Mouse (Mus musculus) hindbrain, embryonic 15.5 days (tissue): ENCODE measurements around the gene Camk1. TPM values are rescaled to one million over a fixed set of nuclear protein-coding genes. Genes with fewer than 3 reads are reported as not detected.

ENCODE experiments used
- ATAC-seq: fragments of 200-750 bp; cut with Nextera tagmentation; 2 replicates; pipeline ENCODE4 v1.8.0; 2017; ENCODE audit warnings: low read depth, moderate number of reproducible peaks, moderate TSS enrichment; ENCODE audit not compliant: low FRiP score
- H3K27ac ChIP-seq: fragments of 300-500 bp; sonication (generic); replicated peaks from 2 replicates; pipeline ENCODE4 v1.5.1; 2015; ENCODE audit warnings: mild to moderate bottlenecking, inconsistent platforms
- H3K27me3 ChIP-seq: fragments of 300-500 bp; sonication (generic); 2 replicates; pipeline ENCODE4 v1.6.1; 2015; ENCODE audit warnings: control low read depth, inconsistent platforms
- H3K36me3 ChIP-seq: fragments of 300-500 bp; sonication (generic); 2 replicates; pipeline ENCODE4 v1.6.1; 2015; ENCODE audit warnings: control low read depth, inconsistent platforms
- H3K4me1 ChIP-seq: fragments of 300-500 bp; sonication (generic); replicated peaks from 2 replicates; pipeline ENCODE4 v1.6.1; 2015; ENCODE audit warnings: control low read depth, inconsistent platforms
- H3K4me2 ChIP-seq: fragments of 300-500 bp; sonication (generic); 2 replicates; pipeline ENCODE4 v1.6.1; 2015; ENCODE audit warnings: moderate library complexity, mild to moderate bottlenecking, inconsistent platforms
- H3K4me3 ChIP-seq: fragments of 300-500 bp; sonication (generic); 2 replicates; pipeline ENCODE4 v1.5.1; 2015; ENCODE audit warnings: mild to moderate bottlenecking, inconsistent platforms
- H3K9ac ChIP-seq: fragments of 300-500 bp; sonication (generic); 2 replicates; pipeline ENCODE4 v1.6.1; 2015; ENCODE audit warnings: inconsistent platforms
- H3K9me3 ChIP-seq: fragments of 300-500 bp; sonication (generic); 2 replicates; pipeline ENCODE4 v1.6.1; 2016; ENCODE audit warnings: control low read depth, inconsistent platforms
- WGBS: fragments of 180-500 bp; shearing (Covaris S2); methylation state at CpG from one replicate; pipeline ENCODE4 v1.1.7; 2015; 5-methylcytosine and 5-hydroxymethylcytosine counted together
- polyA plus RNA-seq: library from polyadenylated mRNA; unstranded; fragments of >200 nt; fragmentation: Nextera tagmentation; extraction: Ambion mirVana; gene quantifications from 2 replicates; pipeline ENCODE4 v1.2.1, GENCODE M21; 2015

Camk1 gene
- polyA plus RNA-seq, result 112 and 117 TPM in 2 replicates

DNA sequence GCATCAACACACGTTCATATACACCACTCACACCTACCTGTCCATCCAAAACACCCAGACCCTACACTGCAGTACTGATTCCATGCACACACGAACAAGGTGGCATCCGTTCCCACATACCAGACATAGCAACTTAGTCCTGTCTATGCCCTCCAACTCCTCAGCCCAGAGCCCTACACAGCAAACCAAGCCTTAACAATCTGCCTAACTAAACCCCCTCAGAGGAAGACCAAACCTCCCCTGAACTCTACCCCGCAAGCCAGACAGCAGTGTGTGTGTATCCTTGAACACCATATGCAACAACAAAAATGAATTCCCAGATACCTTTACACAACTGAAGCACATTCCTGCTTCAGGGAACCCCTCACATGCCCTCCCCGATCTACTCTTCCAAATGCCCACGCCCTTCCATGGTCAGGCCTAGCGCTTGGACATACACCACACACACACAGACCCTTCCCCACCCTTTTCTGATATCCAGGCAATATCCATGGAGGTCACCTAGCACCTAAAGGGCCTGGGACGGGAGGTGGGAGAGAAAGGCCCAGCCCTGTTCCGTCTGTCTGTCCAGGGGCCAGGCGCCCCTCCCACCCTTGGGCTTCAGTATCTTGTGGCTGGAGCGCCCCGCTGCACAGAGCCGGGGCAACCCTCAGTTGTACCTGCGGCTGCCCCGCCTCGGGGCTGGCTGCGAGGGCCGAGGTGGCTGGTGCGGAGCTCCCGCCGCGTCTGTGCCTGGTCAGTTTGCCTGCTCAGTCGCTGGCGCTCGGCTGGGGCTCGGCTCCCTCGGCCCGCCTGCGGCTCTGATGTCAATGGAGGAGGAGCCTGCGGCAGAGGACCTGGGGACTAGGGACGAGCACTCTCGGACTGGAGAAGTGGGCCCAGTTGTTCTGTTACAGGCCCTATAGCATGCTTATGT, at the start of gene Camk1:
Gene Camk1 (minus strand): TSS at position 808 of the 916 bp plus-strand sequence.
- Histone ChIP-seq H3K9ac (peak within 1 kb of the TSS; percentile 86), H3K4me1 (peaks cover 31% of the 10 kb centered on the region), H3K4me3 (peak within 1 kb of the TSS; percentile 63), H3K27me3 (no peaks in the 10 kb centered on the region), H3K9me3 (no peaks in the 10 kb centered on the region), H3K36me3 (peaks cover 5% of the 10 kb centered on the region), H3K27ac (peak within 1 kb of the TSS; percentile 50), H3K4me2 (peak within 1 kb of the TSS; percentile 79)
- peak; percentile 83 for ATAC-seq
- WGBS, result 15% methylated on average over 32 of the region's 32 CpGs

DNA sequence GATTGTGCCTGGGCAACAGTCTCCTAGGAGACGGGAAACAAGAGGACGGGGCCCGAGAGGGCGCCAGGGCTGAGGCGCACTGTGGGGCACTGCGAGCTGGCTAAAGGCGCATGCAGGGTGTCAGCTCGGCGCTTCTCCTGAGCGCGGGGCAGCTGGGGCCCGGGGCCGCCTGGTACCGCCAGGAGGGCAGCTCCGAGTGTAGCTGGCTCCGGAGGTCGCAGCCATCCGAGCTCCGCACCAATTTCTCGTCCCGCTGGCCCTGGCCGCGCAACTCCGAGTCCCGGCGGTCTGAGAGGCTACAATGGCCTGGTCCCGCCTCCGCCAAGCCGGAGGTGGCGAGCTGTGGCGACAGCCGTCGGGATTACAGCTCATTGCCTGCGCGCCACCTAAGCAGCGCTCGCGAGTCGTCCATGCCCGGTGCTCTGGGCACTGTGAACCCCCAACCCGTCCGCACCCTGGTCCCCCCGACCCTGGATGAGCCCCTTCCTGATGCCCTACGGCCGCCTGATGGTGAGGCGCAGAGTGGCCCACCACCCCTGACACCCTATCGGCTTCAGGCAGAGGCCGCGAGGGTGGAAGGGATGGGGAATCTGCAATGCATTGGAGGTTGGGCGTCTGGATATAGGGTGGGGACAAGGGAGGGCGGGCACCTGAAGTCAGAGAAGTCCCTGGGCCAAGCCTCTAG, 48.7 kb upstream of the Camk1 start:
- no peaks in the 10 kb centered on the region for H3K9me3 ChIP-seq
- peak; percentile 92 for ATAC-seq
- WGBS, result under 1% methylated on average over 51 of the region's 51 CpGs
- H3K27me3 ChIP-seq, result no peaks in the 10 kb centered on the region
- H3K36me3 ChIP-seq, result peaks cover 36% of the 10 kb centered on the region
- H3K4me2 ChIP-seq, result peak overlapping the region; percentile 80
- H3K4me3 ChIP-seq, result peak overlapping the region; percentile 41
- peak overlapping the region; percentile 55 for H3K9ac ChIP-seq
- H3K27ac ChIP-seq, result peak overlapping the region; percentile 82
- peaks cover 9% of the 10 kb centered on the region for H3K4me1 ChIP-seq

DNA sequence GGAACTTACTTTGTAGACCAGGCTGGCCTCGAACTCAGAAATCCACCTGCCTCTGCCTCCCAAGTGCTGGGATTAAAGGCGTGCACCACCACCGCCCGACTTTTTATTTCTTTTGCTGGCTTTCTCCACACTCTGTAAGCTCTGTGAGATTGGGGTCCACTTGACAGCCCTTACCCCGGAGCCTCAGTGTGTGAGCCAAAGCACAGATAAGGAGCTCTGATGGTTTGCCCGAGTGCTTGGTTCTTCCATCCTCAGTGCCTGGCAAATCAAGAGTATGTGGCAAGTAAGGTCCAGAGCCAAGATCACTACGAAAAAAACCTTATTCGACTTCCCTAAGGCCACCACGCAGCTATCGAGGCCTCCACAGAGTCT, 48.2 kb upstream of the Camk1 start:
- ATAC-seq, result no peak
- Histone ChIP-seq H3K27me3 (no peaks in the 10 kb centered on the region), H3K4me3 (peak overlapping the region; percentile 41), H3K4me2 (peak overlapping the region; percentile 80), H3K9ac (peak overlapping the region; percentile 55), H3K9me3 (no peaks in the 10 kb centered on the region), H3K36me3 (peaks cover 41% of the 10 kb centered on the region), H3K27ac (peak overlapping the region; percentile 82), H3K4me1 (peaks cover 9% of the 10 kb centered on the region)
- 19% methylated on average over 10 of the region's 10 CpGs for WGBS

DNA sequence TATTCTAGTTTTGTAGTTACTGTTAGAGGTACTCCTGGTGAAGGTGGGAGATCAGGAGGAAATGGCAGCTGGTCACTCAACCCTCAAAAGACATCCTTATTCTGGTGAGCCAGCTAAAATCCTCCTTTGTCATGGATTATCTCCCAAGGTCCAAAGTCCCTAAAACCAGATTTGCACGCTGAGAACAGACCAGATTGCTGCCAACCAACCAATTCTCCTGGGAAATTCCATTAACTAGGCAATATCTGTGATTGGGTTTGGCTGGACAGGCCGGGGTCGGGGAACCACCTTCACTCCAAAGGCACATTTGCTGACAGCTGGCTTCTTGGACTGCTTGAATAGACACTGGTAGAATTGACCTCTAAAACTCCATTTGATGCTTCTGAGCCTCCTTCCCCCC, 46.9 kb upstream of the Camk1 start:
- peaks cover 52% of the 10 kb centered on the region for H3K36me3 ChIP-seq
- H3K27ac ChIP-seq, result no peak overlapping the region
- ATAC-seq, result no peak
- H3K9me3 ChIP-seq, result no peaks in the 10 kb centered on the region
- peaks cover 9% of the 10 kb centered on the region for H3K4me1 ChIP-seq
- no peak overlapping the region for H3K9ac ChIP-seq
- no peaks in the 10 kb centered on the region for H3K27me3 ChIP-seq
- no peak overlapping the region for H3K4me2 ChIP-seq
- WGBS, result 72% methylated on average over 3 of the region's 3 CpGs
- no peak overlapping the region for H3K4me3 ChIP-seq

DNA sequence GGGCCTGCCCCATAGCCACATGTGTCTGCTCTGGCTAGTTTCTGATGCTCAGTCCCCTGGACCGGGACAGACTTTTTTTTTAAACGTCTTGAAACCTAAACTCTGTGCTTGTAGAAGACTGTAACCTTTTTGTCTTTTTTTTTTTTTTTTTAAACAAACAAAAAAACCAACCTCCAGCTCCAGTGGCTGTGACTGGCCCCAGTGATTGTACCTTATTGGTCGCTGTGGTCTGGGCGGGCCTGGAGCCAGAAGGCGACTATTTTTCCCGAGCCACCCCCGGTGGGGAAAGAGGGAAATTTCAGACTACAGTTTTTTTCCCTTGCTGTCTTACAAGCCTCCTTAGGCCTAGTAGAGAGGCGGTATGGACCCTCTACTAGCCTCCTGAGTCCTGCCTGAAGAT, 45.2 kb upstream of the Camk1 start, which contains the start of gene Ttll3:
Gene Ttll3 (plus strand): TSS at position 301 of the 400 bp plus-strand sequence.
- H3K36me3 ChIP-seq, result peaks cover 61% of the 10 kb centered on the region
- H3K27ac ChIP-seq, result no peak within 1 kb of the TSS
- peaks cover 9% of the 10 kb centered on the region for H3K4me1 ChIP-seq
- H3K9ac ChIP-seq, result no peak within 1 kb of the TSS
- no peak for ATAC-seq
- H3K4me2 ChIP-seq, result no peak within 1 kb of the TSS
- no peaks in the 10 kb centered on the region for H3K9me3 ChIP-seq
- H3K27me3 ChIP-seq, result no peaks in the 10 kb centered on the region
- H3K4me3 ChIP-seq, result no peak within 1 kb of the TSS
- 74% methylated on average over 8 of the region's 8 CpGs for WGBS

DNA sequence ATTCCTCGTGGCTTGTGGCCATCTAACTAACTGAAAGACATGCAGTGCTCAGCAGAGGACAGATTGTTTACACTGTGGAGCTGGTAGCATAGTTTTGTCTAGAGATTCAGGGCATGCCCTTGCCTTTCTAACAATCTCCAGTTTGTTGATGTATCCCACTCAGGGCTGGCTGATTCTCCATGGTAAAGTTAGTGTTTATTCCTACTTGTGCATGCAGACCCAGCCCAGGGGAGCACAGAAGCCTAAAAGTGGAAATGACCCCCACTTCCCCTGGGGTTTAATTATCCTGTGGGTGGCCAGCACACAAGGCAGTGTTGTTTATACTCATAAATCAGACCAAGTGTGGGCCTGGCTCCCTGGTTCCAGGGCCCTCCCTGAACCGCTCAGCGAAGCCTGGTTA, 42.2 kb upstream of the Camk1 start:
- no peaks in the 10 kb centered on the region for H3K9me3 ChIP-seq
- peak overlapping the region; percentile 50 for H3K27ac ChIP-seq
- ATAC-seq, result peak; percentile 69; the same call in 1 of the 2 replicates
- H3K9ac ChIP-seq, result no peak overlapping the region
- no peaks in the 10 kb centered on the region for H3K4me1 ChIP-seq
- peaks cover 86% of the 10 kb centered on the region for H3K36me3 ChIP-seq
- no peak overlapping the region for H3K4me3 ChIP-seq
- no peak overlapping the region for H3K4me2 ChIP-seq
- WGBS, result 76% methylated on average over 3 of the region's 3 CpGs
- no peaks in the 10 kb centered on the region for H3K27me3 ChIP-seq

DNA sequence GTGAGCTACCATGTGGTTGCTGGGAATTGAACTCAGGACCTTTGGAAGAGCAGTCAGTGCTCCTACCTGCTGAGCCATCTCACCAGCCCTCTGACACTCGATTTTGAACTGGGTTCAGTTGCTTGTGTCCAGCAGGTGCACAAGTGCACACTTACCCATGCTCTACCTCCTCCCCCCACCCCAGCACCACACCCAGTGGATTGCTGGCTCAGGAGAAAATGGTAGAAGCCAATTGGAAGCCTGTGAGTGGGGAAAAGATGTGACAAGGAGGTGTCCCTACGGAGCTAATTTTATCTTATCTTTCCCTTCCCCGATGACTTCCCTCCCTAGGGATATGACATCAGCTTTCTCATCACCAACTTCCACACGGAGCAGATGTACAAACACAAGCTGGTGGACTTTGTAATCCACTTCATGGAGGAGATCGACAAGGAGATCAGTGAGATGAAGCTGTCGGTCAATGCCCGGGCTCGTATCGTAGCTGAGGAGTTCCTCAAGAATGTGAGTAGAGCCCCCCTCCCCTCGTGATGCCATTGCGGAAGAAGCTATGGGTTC, 41.5 kb upstream of the Camk1 start:
- ATAC-seq, result peak; percentile 31; the same call in 1 of the 2 replicates
- no peaks in the 10 kb centered on the region for H3K4me1 ChIP-seq
- no peak overlapping the region for H3K9ac ChIP-seq
- no peak overlapping the region for H3K4me3 ChIP-seq
- H3K27ac ChIP-seq, result peak overlapping the region; percentile 50
- no peaks in the 10 kb centered on the region for H3K9me3 ChIP-seq
- peaks cover 93% of the 10 kb centered on the region for H3K36me3 ChIP-seq
- H3K4me2 ChIP-seq, result no peak overlapping the region
- WGBS, result 84% methylated on average over 11 of the region's 11 CpGs
- H3K27me3 ChIP-seq, result no peaks in the 10 kb centered on the region

DNA sequence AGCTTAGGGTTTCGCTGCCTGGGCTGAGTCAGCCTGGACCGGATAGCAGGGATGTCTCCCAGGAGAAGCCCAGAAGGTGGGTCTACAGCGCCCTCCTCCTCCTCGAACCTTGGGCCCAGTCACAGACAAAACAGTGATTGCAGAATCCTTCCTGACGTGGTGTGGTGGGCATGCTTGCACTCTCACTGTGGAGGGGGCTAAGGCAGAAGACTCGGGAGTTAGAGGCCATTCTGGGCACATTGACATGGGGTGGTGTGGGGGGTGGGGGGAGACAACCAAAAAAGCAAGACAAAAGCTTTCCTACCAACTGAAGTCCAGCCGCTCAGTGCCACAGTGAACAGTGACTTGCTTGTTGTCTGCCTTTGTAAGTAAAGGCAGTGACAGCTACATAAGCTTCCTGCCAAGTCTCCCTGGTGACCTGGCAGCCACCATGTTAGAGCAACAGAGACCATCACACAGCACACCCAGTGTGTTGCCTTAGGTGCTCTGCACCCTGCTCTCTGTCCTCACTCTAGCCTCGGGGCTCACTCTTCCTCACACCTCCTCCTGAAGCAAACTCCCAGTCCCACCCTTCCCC, 40.7 kb upstream of the Camk1 start:
- 82% methylated on average over 8 of the region's 8 CpGs for WGBS
- Histone ChIP-seq H3K36me3 (peaks cover 85% of the 10 kb centered on the region), H3K9ac (no peak overlapping the region), H3K9me3 (no peaks in the 10 kb centered on the region), H3K4me2 (no peak overlapping the region), H3K4me1 (peaks cover 1% of the 10 kb centered on the region), H3K27ac (peak overlapping the region; percentile 55; the same call in 1 of the 2 replicates), H3K4me3 (no peak overlapping the region), H3K27me3 (no peaks in the 10 kb centered on the region)
- ATAC-seq, result peak; percentile 79

DNA sequence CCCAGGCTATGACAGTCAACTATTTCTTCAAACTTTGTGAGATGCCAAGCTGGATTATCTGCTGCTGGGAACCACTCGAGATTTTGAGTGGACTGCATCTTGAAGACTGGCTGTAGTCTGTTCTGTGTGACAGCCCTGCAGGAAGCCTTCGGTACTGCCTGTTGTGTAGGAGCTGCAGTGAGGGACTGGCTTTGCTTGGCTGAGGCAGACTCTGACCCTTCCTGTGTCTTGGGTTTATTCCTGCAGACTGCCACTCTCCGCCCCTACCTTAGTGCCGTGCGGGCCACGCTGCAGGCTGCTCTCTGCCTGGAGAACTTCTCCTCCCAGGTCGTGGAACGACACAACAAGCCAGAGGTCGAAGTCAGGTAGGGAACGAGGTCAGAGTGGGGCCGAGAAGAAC, 36.7 kb upstream of the Camk1 start:
- ATAC-seq, result no peak
- Histone ChIP-seq H3K36me3 (peaks cover 48% of the 10 kb centered on the region), H3K27me3 (no peaks in the 10 kb centered on the region), H3K4me3 (no peak overlapping the region), H3K4me1 (peaks cover 22% of the 10 kb centered on the region), H3K9ac (no peak overlapping the region), H3K4me2 (no peak overlapping the region), H3K27ac (no peak overlapping the region), H3K9me3 (no peaks in the 10 kb centered on the region)
- 93% methylated on average over 11 of the region's 11 CpGs for whole genome bisulfite sequencing

DNA sequence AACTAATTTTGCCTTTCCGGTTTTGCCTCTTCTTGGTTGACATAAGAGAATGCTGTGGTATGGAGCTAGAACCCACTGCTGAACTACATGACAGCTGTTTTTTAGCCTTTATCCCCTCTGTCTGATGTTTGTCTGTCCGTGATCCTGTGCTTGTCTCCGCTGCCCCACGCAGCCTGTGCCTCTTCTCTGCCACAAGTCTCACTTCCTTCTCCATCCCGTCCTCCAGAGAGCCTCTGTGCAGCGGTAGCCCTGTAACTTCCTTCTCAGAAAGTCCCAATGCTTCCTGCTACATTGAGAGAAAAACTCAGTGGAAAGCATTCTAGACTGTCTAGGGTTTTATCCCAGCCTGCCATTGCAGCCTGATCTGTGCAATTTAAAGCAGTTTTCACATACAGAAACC, 35.5 kb upstream of the Camk1 start:
- H3K4me2 ChIP-seq, result peak overlapping the region; percentile 95
- H3K4me3 ChIP-seq, result peak overlapping the region; percentile 82
- 88% methylated on average over 6 of the region's 6 CpGs for WGBS
- peaks cover 44% of the 10 kb centered on the region for H3K36me3 ChIP-seq
- H3K9ac ChIP-seq, result no peak overlapping the region
- H3K9me3 ChIP-seq, result no peaks in the 10 kb centered on the region
- H3K27ac ChIP-seq, result no peak overlapping the region
- peaks cover 22% of the 10 kb centered on the region for H3K4me1 ChIP-seq
- no peaks in the 10 kb centered on the region for H3K27me3 ChIP-seq
- ATAC-seq, result no peak

DNA sequence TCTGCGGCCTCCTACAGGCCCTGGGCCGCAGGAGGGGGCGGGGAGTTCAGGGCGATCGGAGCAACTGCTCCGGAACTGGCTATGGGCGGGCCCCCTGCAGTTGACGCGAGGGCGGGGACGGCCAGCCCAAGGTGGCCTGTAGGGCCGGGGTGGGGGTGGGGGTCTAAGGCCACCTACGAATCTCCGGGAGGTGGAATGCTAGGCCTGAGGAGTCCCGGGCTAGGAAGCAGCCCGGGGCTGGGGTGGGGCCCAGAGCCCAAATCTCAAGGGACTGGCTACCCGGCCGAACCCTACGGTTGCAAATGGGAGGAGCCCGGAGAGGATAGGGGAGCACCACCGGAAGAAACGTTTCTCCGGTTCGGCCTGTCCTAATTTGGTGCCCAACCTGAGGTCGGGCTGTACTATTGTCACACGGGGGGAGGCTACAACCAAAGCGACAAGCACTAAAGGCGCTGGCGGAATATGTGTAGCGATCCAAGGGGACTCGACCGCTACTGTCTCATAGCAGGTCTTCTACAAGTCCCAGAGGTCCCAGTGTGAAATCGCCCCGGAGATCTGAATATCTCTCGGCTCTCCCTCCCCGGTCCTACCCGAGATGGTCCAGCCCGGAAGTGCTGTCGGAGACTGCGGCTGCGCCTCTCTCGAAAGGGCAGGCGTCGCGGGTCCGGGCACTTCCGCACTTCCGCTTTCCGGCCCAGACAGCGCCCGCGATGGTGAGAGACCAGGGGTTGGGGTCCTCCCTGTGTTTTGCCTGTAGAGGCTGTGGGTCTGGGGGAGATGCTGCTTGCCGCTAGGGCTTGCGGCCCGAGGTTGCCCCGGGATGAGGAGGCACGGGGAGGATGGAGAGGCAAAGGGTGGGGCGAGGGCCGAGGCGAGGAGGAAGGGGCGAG, 34.0 kb upstream of the Camk1 start, which contains the start of the genes Tada3 and Arpc4:
Gene Tada3 (minus strand): TSS at position 388 of the 890 bp plus-strand sequence.
Gene Arpc4 (plus strand): TSS at position 620 of the 890 bp plus-strand sequence.
- H3K4me2 ChIP-seq, result peak within 1 kb of the TSS; percentile 95
- H3K27ac ChIP-seq, result peak within 1 kb of the TSS; percentile 98
- H3K9ac ChIP-seq, result peak within 1 kb of the TSS; percentile 92
- peak; percentile 97 for ATAC-seq
- H3K27me3 ChIP-seq, result no peaks in the 10 kb centered on the region
- peak within 1 kb of the TSS; percentile 82 for H3K4me3 ChIP-seq
- peaks cover 22% of the 10 kb centered on the region for H3K4me1 ChIP-seq
- peaks cover 45% of the 10 kb centered on the region for H3K36me3 ChIP-seq
- under 1% methylated on average over 61 of the region's 61 CpGs for WGBS
- no peaks in the 10 kb centered on the region for H3K9me3 ChIP-seq
